Mouse (Mus musculus): ENCODE data around the gene Slc13a2. TPM values are rescaled to one million over a fixed set of nuclear protein-coding genes. Genes with fewer than 3 reads are reported as not detected.

The Slc13a2 gene
- polyA plus RNA-seq, 1 experiment from 2014 or later, result 1.1 TPM

GRCm38 (mm10) chr11:78461894-78462293 lies 39.9 kb upstream of the Slc13a2 start:
- in situ Hi-C loops (cut with MboI; ENCODE audit: low pct_unique_long_range_greater_than_20kb), result no loop called here
- no peak for ATAC-seq
- CTCF ChIA-PET, result interaction anchor here (1.1 to 1.3 kb wide), 2 partner anchors 8 to 14 kb away, joined by 3 to 4 read pairs; no protein-coding TSS in a partner anchor
- DNase-seq (ENCODE audit: low read depth, low spot score), result no peak
- POLR2A ChIA-PET, result no interaction called here
- no peak for TF ChIP-seq CTCF (IDR thresholded peaks at IDR 0.05)
- H3K27me3 ChIP-seq, result peaks cover 6% of the 10 kb centered on the region

GRCm38 (mm10) chr11:78458740-78459139 lies 36.7 kb upstream of the Slc13a2 start:
- peaks cover 6% of the 10 kb centered on the region for H3K27me3 ChIP-seq
- in situ Hi-C loops (cut with MboI; ENCODE audit: low pct_unique_long_range_greater_than_20kb), result no loop called here
- ChIA-PET POLR2A (no interaction called here), CTCF (no interaction called here)
- ATAC-seq (no peak), DNase-seq (ENCODE audit: low read depth, low spot score) (no peak)
- no peak for TF ChIP-seq CTCF (IDR thresholded peaks at IDR 0.05)

- peak; percentile 88 for TF ChIP-seq CTCF (IDR thresholded peaks at IDR 0.05)
- no peak for DNase-seq (ENCODE audit: low read depth, low spot score)
- in situ Hi-C loops (cut with MboI; ENCODE audit: low pct_unique_long_range_greater_than_20kb), result no loop called here
- peaks cover 5% of the 10 kb centered on the region for H3K27me3 ChIP-seq
- ATAC-seq, result no peak
- ChIA-PET POLR2A (interaction anchor here (0.5 to 1.3 kb wide), 2 partner anchors 10 to 297 kb away, joined by 3 to 5 read pairs; partner anchors contain the start of gene Slc46a1), CTCF (interaction anchor here (0.9 to 9.4 kb wide), 11 partner anchors 8 to 99 kb away, joined by 3 to 125 read pairs (median 4); partner anchors contain the start of gene Slc46a1)
Measured at GRCm38 (mm10) chr11:78455308-78455707, 33.3 kb upstream of the Slc13a2 start.

GRCm38 (mm10) chr11:78454276-78454675 lies 32.3 kb upstream of the Slc13a2 start:
- ChIA-PET CTCF (interaction anchor here (1.0 to 9.4 kb wide), 9 partner anchors 8 to 98 kb away, joined by 4 to 125 read pairs (median 5); partner anchors contain the start of gene Slc46a1), POLR2A (no interaction called here)
- in situ Hi-C loops (cut with MboI; ENCODE audit: low pct_unique_long_range_greater_than_20kb), result loop anchor here (5.0 kb wide), 1 partner anchor 97 kb away; no protein-coding TSS in a partner anchor
- no peaks in the 10 kb centered on the region for H3K27me3 ChIP-seq
- no peak for ATAC-seq
- TF ChIP-seq CTCF (IDR thresholded peaks at IDR 0.05), result no peak
- no peak for DNase-seq (ENCODE audit: low read depth, low spot score)

- DNase-seq (ENCODE audit: low read depth, low spot score), result no peak
- ChIA-PET CTCF (interaction anchor here (0.7 to 9.4 kb wide), 17 partner anchors 9 to 108 kb away, joined by 3 to 125 read pairs (median 4); no protein-coding TSS in a partner anchor), POLR2A (no interaction called here)
- in situ Hi-C loops (cut with MboI; ENCODE audit: low pct_unique_long_range_greater_than_20kb), result loop anchor here (5.0 kb wide), 1 partner anchor 96 kb away; no protein-coding TSS in a partner anchor
- TF ChIP-seq CTCF (IDR thresholded peaks at IDR 0.05), result peak; percentile 99
- no peak for ATAC-seq
- no peaks in the 10 kb centered on the region for H3K27me3 ChIP-seq
Measured at GRCm38 (mm10) chr11:78453675-78454074, 31.7 kb upstream of the Slc13a2 start.

- no peak for TF ChIP-seq CTCF (IDR thresholded peaks at IDR 0.05)
- POLR2A ChIA-PET, result no interaction called here
- no peak for ATAC-seq
- DNase-seq (ENCODE audit: low read depth, low spot score), result no peak
- CTCF ChIA-PET, result interaction anchor here (9.4 kb wide), 1 partner anchor 94 kb away, joined by 125 read pairs; no protein-coding TSS in a partner anchor
- in situ Hi-C loops (cut with MboI; ENCODE audit: low pct_unique_long_range_greater_than_20kb), result loop anchor here (5.0 kb wide), 1 partner anchor 93 kb away; no protein-coding TSS in a partner anchor
- no peaks in the 10 kb centered on the region for H3K27me3 ChIP-seq
Measured at GRCm38 (mm10) chr11:78450337-78450736, 28.3 kb upstream of the Slc13a2 start.

GRCm38 (mm10) chr11:78448242-78448641 lies 26.2 kb upstream of the Slc13a2 start:
- CTCF ChIA-PET, result interaction anchor here (0.8 to 1.2 kb wide), 3 partner anchors 14 to 93 kb away, joined by 3 to 4 read pairs (median 3); no protein-coding TSS in a partner anchor
- POLR2A ChIA-PET, result no interaction called here
- no peaks in the 10 kb centered on the region for H3K27me3 ChIP-seq
- no peak for TF ChIP-seq CTCF (IDR thresholded peaks at IDR 0.05)
- in situ Hi-C loops (cut with MboI; ENCODE audit: low pct_unique_long_range_greater_than_20kb), result loop anchor here (5.0 kb wide), 1 partner anchor 46 kb away; no protein-coding TSS in a partner anchor
- no peak for ATAC-seq
- DNase-seq (ENCODE audit: low read depth, low spot score), result no peak

- in situ Hi-C loops (cut with MboI; ENCODE audit: low pct_unique_long_range_greater_than_20kb), result loop anchor here (5.0 kb wide), 1 partner anchor 45 kb away; no protein-coding TSS in a partner anchor
- CTCF ChIA-PET, result no interaction called here
- ATAC-seq, result no peak
- no peak for DNase-seq (ENCODE audit: low read depth, low spot score)
- POLR2A ChIA-PET, result no interaction called here
- H3K27me3 ChIP-seq, result no peaks in the 10 kb centered on the region
- no peak for TF ChIP-seq CTCF (IDR thresholded peaks at IDR 0.05)
Measured at GRCm38 (mm10) chr11:78447168-78447567, 25.2 kb upstream of the Slc13a2 start.

GRCm38 (mm10) chr11:78443115-78443514 lies 21.1 kb upstream of the Slc13a2 start:
- in situ Hi-C loops (cut with MboI; ENCODE audit: low pct_unique_long_range_greater_than_20kb), result no loop called here
- H3K27me3 ChIP-seq, result no peaks in the 10 kb centered on the region
- POLR2A ChIA-PET, result no interaction called here
- ATAC-seq (no peak), DNase-seq (ENCODE audit: low read depth, low spot score) (no peak)
- CTCF ChIA-PET, result interaction anchor here (1.3 to 1.5 kb wide), 2 partner anchors 10 to 12 kb away, joined by 4 to 5 read pairs; no protein-coding TSS in a partner anchor
- no peak for TF ChIP-seq CTCF (IDR thresholded peaks at IDR 0.05)

GRCm38 (mm10) chr11:78438399-78438930 lies 16.4 kb upstream of the Slc13a2 start:
- ChIA-PET CTCF (interaction anchor here (1.2 to 1.6 kb wide), 2 partner anchors 15 to 39 kb away, joined by 4 to 9 read pairs; no protein-coding TSS in a partner anchor), POLR2A (no interaction called here)
- ATAC-seq (no peak), DNase-seq (ENCODE audit: low read depth, low spot score) (no peak)
- TF ChIP-seq CTCF (IDR thresholded peaks at IDR 0.05), result no peak
- H3K27me3 ChIP-seq, result no peaks in the 10 kb centered on the region
- in situ Hi-C loops (cut with MboI; ENCODE audit: low pct_unique_long_range_greater_than_20kb), result no loop called here

GRCm38 (mm10) chr11:78437182-78437581 lies 15.2 kb upstream of the Slc13a2 start:
- POLR2A ChIA-PET, result no interaction called here
- ATAC-seq (no peak), DNase-seq (ENCODE audit: low read depth, low spot score) (no peak)
- CTCF ChIA-PET, result interaction anchor here (1.2 to 1.6 kb wide), 2 partner anchors 16 to 38 kb away, joined by 4 to 9 read pairs; no protein-coding TSS in a partner anchor
- in situ Hi-C loops (cut with MboI; ENCODE audit: low pct_unique_long_range_greater_than_20kb), result no loop called here
- no peak for TF ChIP-seq CTCF (IDR thresholded peaks at IDR 0.05)
- no peaks in the 10 kb centered on the region for H3K27me3 ChIP-seq
